In the genomic region with DNA sequence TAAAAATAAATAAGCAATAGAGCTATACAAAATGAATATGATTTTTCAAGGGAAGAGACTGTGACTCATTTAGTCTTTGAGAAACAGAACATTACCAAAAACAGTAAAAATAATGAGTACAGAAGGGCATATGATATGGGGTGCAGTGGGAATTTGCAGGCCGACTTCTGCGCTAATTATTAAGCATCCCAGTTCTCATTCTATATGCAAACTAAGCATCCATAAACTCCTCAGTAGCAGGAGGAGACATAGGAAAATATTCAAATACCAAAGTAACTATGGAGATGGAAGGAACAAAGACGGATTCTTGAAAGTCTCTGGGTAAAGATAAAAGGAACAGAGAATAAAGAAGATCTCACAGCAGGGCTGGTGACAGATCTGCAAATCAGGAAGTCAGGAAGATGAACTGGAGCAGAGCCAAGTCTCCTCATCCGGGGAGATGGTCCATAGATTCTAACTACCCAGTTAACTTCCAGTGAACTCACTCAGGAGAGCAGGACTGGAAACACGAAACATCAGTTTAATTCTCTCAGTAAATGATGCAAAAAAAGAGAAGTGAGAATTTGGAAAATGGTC, we compare ENCODE assay signal across 29 mouse cellular contexts. TPM values are rescaled to one million over a fixed set of nuclear protein-coding genes. Genes with fewer than 3 reads are reported as not detected.
DNase-seq lines count a peak whose midpoint lies in the region; ATAC-seq and TF ChIP-seq lines count a peak whose summit lies in the region.
"Had no signal": no experiment of that assay in that cellular context is flagged by ENCODE, and none has a peak within 500 bp of the region (broad histone marks: within the 10 kb centered on the region; RNA-seq: fewer than 3 reads in every experiment).

No protein-coding gene starts in this region.

- no peak overlapping the region for H3K4me2 ChIP-seq in forebrain, postnatal 0 days (ENCODE audit: low read depth)
- no peak overlapping the region for H3K4me2 ChIP-seq in forebrain, embryonic 15.5 days (replicated peaks)
- no peak overlapping the region for H3K4me2 ChIP-seq in neural tube, embryonic 14.5 days (ENCODE audit: low read depth, low read length)
- no peak overlapping the region for H3K4me2 ChIP-seq in midbrain, embryonic 14.5 days (ENCODE audit: low read length)
- H3K4me2 ChIP-seq: embryonic facial prominence, embryonic 13.5 days; forebrain, embryonic 12.5 days; heart, embryonic 12.5 days; hindbrain, embryonic 13.5 days; liver, embryonic 12.5 days had no signal

- ATAC-seq in forebrain, postnatal 0 days: peak; percentile 51; the same call in 1 of the 2 replicates
- ATAC-seq in forebrain, embryonic 15.5 days (replicated peaks): no peak
- ATAC-seq in neural tube, embryonic 14.5 days (ENCODE audit: low read depth): peak; percentile 31; the same call in 1 of the 2 replicates
- no peak; the same call in 1 of the 2 replicates for ATAC-seq in midbrain, embryonic 14.5 days (ENCODE audit: low FRiP score, low TSS enrichment)
- ATAC-seq: inflammation-experienced regulatory T-cells, adult 6 months; liver, embryonic 12.5 days; liver, postnatal 0 days; lung, postnatal 0 days had no signal

- H3K9me3 ChIP-seq in forebrain, postnatal 0 days (ENCODE audit: low read length): no peaks in the 10 kb centered on the region
- no peaks in the 10 kb centered on the region for H3K9me3 ChIP-seq in forebrain, embryonic 15.5 days
- H3K9me3 ChIP-seq in neural tube, embryonic 14.5 days (ENCODE audit: control insufficient read depth, low read length): no peaks in the 10 kb centered on the region
- H3K9me3 ChIP-seq in midbrain, embryonic 14.5 days (ENCODE audit: control insufficient read depth, low read length): no peaks in the 10 kb centered on the region
- H3K9me3 ChIP-seq: embryonic facial prominence, embryonic 13.5 days; forebrain, embryonic 12.5 days; heart, embryonic 12.5 days; hindbrain, embryonic 13.5 days; liver, embryonic 12.5 days had no signal

- no peak overlapping the region for H3K4me3 ChIP-seq in forebrain, postnatal 0 days (ENCODE audit: low read depth, low read length)
- H3K4me3 ChIP-seq in forebrain, embryonic 15.5 days: no peak overlapping the region
- no peak overlapping the region for H3K4me3 ChIP-seq in neural tube, embryonic 14.5 days (ENCODE audit: low read depth, low read length)
- H3K4me3 ChIP-seq in midbrain, embryonic 14.5 days (replicated peaks; ENCODE audit: low read depth, low read length): no peak overlapping the region
- H3K4me3 ChIP-seq: embryonic facial prominence, embryonic 13.5 days; forebrain, embryonic 12.5 days; gastrocnemius, adult 2 months; heart, adult 2 months; heart, embryonic 12.5 days; hindbrain, embryonic 13.5 days; liver, embryonic 12.5 days had no signal

- TF ChIP-seq CTCF in forebrain, postnatal 0 days (IDR thresholded peaks at IDR 0.05; ENCODE audit: low read depth): no peak

- no peaks in the 10 kb centered on the region for H3K36me3 ChIP-seq in forebrain, postnatal 0 days (ENCODE audit: insufficient read depth)
- H3K36me3 ChIP-seq in forebrain, embryonic 15.5 days: no peaks in the 10 kb centered on the region
- no peaks in the 10 kb centered on the region for H3K36me3 ChIP-seq in neural tube, embryonic 14.5 days (ENCODE audit: control insufficient read depth, insufficient read depth, low read length)
- no peaks in the 10 kb centered on the region for H3K36me3 ChIP-seq in midbrain, embryonic 14.5 days (ENCODE audit: control insufficient read depth, insufficient read depth, low read length)
- H3K36me3 ChIP-seq: embryonic facial prominence, embryonic 13.5 days; forebrain, embryonic 12.5 days; heart, embryonic 12.5 days; hindbrain, embryonic 13.5 days; liver, embryonic 12.5 days had no signal

- H3K27ac ChIP-seq in forebrain, postnatal 0 days (ENCODE audit: low read depth, low read length): no peak overlapping the region
- no peak overlapping the region for H3K27ac ChIP-seq in forebrain, embryonic 15.5 days (replicated peaks)
- H3K27ac ChIP-seq in neural tube, embryonic 14.5 days (ENCODE audit: low read depth, low read length): no peak overlapping the region
- no peak overlapping the region for H3K27ac ChIP-seq in midbrain, embryonic 14.5 days (replicated peaks; ENCODE audit: low read depth, low read length)
- H3K27ac ChIP-seq: embryonic facial prominence, embryonic 13.5 days; forebrain, embryonic 12.5 days; gastrocnemius, adult 2 months; heart, adult 2 months; kidney, postnatal 0 days; liver, embryonic 12.5 days; macrophage had no signal

- H3K27me3 ChIP-seq in forebrain, postnatal 0 days (ENCODE audit: insufficient read depth, low read length): no peaks in the 10 kb centered on the region
- H3K27me3 ChIP-seq in forebrain, embryonic 15.5 days: no peaks in the 10 kb centered on the region
- H3K27me3 ChIP-seq in neural tube, embryonic 14.5 days (ENCODE audit: control insufficient read depth, insufficient read depth, low read length): no peaks in the 10 kb centered on the region
- no peaks in the 10 kb centered on the region for H3K27me3 ChIP-seq in midbrain, embryonic 14.5 days (ENCODE audit: control insufficient read depth, insufficient read depth, low read length)
- H3K27me3 ChIP-seq: embryonic facial prominence, embryonic 13.5 days; forebrain, embryonic 12.5 days; heart, embryonic 12.5 days; hindbrain, embryonic 13.5 days; liver, embryonic 12.5 days had no signal

- no peak overlapping the region for H3K9ac ChIP-seq in forebrain, postnatal 0 days
- no peak overlapping the region for H3K9ac ChIP-seq in forebrain, embryonic 15.5 days (replicated peaks)
- H3K9ac ChIP-seq in neural tube, embryonic 14.5 days (replicated peaks; ENCODE audit: low read depth, low read length): no peak overlapping the region
- H3K9ac ChIP-seq in midbrain, embryonic 14.5 days (replicated peaks; ENCODE audit: low read length): no peak overlapping the region
- H3K9ac ChIP-seq: embryonic facial prominence, embryonic 13.5 days; forebrain, embryonic 12.5 days; heart, embryonic 12.5 days; hindbrain, embryonic 13.5 days; liver, embryonic 12.5 days; liver, postnatal 0 days had no signal

- H3K4me1 ChIP-seq in forebrain, postnatal 0 days (ENCODE audit: insufficient read depth): no peaks in the 10 kb centered on the region
- H3K4me1 ChIP-seq in forebrain, embryonic 15.5 days: no peaks in the 10 kb centered on the region
- no peaks in the 10 kb centered on the region for H3K4me1 ChIP-seq in neural tube, embryonic 14.5 days (ENCODE audit: control insufficient read depth, insufficient read depth, low read length)
- H3K4me1 ChIP-seq in midbrain, embryonic 14.5 days (ENCODE audit: control insufficient read depth, insufficient read depth, low read length): peaks cover 6% of the 10 kb centered on the region; the same call in 1 of the 2 replicates
- H3K4me1 ChIP-seq: embryonic facial prominence, embryonic 13.5 days; forebrain, embryonic 12.5 days; liver, embryonic 12.5 days had no signal

- WGBS in forebrain, postnatal 0 days: 48% methylated on average over 5 of the region's 5 CpGs
- 62% methylated on average over 5 of the region's 5 CpGs for WGBS in forebrain, embryonic 15.5 days
- 31% methylated on average over 5 of the region's 5 CpGs for WGBS in neural tube, embryonic 14.5 days
- 42% methylated on average over 5 of the region's 5 CpGs for WGBS in midbrain, embryonic 14.5 days

- DNase-seq in forebrain, postnatal 0 days: no peak
- DNase-seq in neural tube, embryonic 10.5 days (ENCODE audit: extremely low spot score, low spot score): no peak
- DNase-seq in midbrain, embryonic 14.5 days: peak; percentile 41
- no peak for DNase-seq in kidney, adult 8-10 months
- no peak for DNase-seq in embryo, embryonic 9.5 days (ENCODE audit: extremely low spot score)
- DNase-seq: adrenal gland, postnatal 36 days; cerebellum, adult 9-11 months; embryo, embryonic 11 days; gastrocnemius, adult 2 months; gastrocnemius, postnatal 36 days; heart, adult 2 months; heart, postnatal 4 days; kidney, adult 18-20 months; layer of hippocampus, postnatal 36 days; left cerebral cortex, postnatal 4 days; liver, postnatal 0 days; right cerebral cortex, postnatal 14 days; thymus, postnatal 4 days had no signal

RNA-seq across cellular contexts. Expression of a gene that starts 52.0 kb away (rescaled TPM):
- 34.5 and 34.6 TPM in 2 replicates for total RNA-seq in forebrain, postnatal 0 days (2014; rRNA removed)
- polyA plus RNA-seq in forebrain, postnatal 0 days (2015; fragmentation: Nextera tagmentation; extraction: Ambion mirVana): 16.1 and 18.4 TPM in 2 replicates
- polyA plus RNA-seq in forebrain, embryonic 15.5 days (2015; fragmentation: Nextera tagmentation; extraction: Ambion mirVana): 33.3 and 34.2 TPM in 2 replicates
- polyA plus RNA-seq in neural tube, embryonic 14.5 days (2014; fragmentation: Nextera tagmentation; extraction: Ambion mirVana): 23.9 and 25.5 TPM in 2 replicates
- 24.7 and 30.9 TPM in 2 replicates for polyA plus RNA-seq in midbrain, embryonic 14.5 days (2014; fragmentation: Nextera tagmentation; extraction: Ambion mirVana)

Comparison
In these comparisons a context has a peak if more than half of its experiments do, and no peak if none do; other contexts are left out.
1. ATAC-seq: peak in forebrain, postnatal 0 days (single experiment) and neural tube, embryonic 14.5 days (single experiment); none in forebrain, embryonic 15.5 days (single experiment) and midbrain, embryonic 14.5 days (single experiment).